Mouse (Mus musculus): ENCODE measurements around the gene Shd. TPM values are rescaled to one million over a fixed set of nuclear protein-coding genes. Genes with fewer than 3 reads are reported as not detected.

The Shd gene
- total and polyA plus RNA-seq, 3 experiments: 0.46 to 0.87 (median 0.47) TPM

DNA sequence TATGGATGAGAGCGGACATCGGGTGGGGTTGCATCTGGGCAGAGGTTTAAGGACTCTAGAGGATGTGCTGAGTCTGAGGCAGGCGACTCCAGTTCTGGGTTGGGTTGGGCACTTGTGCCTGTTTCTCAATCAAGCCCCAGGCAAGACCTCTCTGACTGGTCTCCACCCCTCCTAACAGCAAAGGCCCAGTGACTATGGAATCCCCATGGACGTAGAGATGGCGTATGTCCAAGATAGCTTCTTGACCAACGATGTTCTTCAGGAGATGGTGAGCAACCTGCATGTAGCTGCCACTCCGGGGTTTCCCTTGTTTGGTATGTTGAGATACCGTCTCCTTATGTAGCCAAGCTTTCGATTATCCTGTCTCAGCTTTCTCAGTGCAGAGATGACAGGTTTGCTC is 45.0 kb downstream of the Shd start:
- no peak for DNase-seq (ENCODE audit: extremely low read depth)
- Histone ChIP-seq H3K79me2 (replicated peaks; ENCODE audit: control insufficient read depth, extremely low read depth, insufficient read depth, poor library complexity, severe bottlenecking) (no peaks in the 10 kb centered on the region), H3K27me3 (replicated peaks) (no peaks in the 10 kb centered on the region), H3K9ac (ENCODE audit: insufficient read depth, low read depth) (no peak overlapping the region), H3K36me3 (replicated peaks in 1 of 2; ENCODE audit: control insufficient read depth in 1 of 2, insufficient read depth in 1 of 2, low read length in 1 of 2) (peaks cover 71 to 86% of the 10 kb centered on the region in 2 experiments), H3K4me2 (ENCODE audit: insufficient read depth, low read depth, poor library complexity, severe bottlenecking) (no peak overlapping the region), H3K4me3 (replicated peaks in 1 of 3; ENCODE audit: low read depth in 2 of 3, low read length in 2 of 3, poor library complexity in 1 of 3) (no peak overlapping the region), H3K9me3 (replicated peaks; ENCODE audit: low read length) (no peaks in the 10 kb centered on the region), H3K27ac (ENCODE audit: insufficient read depth, low read depth) (no peak overlapping the region), H3K4me1 (ENCODE audit: control insufficient read depth in 1 of 2, insufficient read depth in 2 of 2) (peaks cover 3 to 15% of the 10 kb centered on the region in 2 experiments)
- dilution Hi-C loops (cut with MboI; ENCODE audit: extremely low pct_ligation_motif_present, extremely low pct_unique_long_range_greater_than_20kb, low sequenced_read_pairs) (no loop called here), in situ Hi-C loops (cut with MboI; ENCODE audit: low pct_ligation_motif_present, low pct_unique_long_range_greater_than_20kb, low sequenced_read_pairs) (no loop called here)
- TF ChIP-seq ZKSCAN1 (IDR thresholded peaks at IDR 0.05; ENCODE audit: borderline replicate concordance, low read depth, low read length) (no peak), SIN3A (IDR thresholded peaks at IDR 0.05; ENCODE audit: low read length) (no peak), NRF1 (IDR thresholded peaks at IDR 0.05; ENCODE audit: low read depth, low read length) (no peak), CHD1 (IDR thresholded peaks at IDR 0.05; ENCODE audit: low read depth, low read length) (no peak), TBP (conservative IDR thresholded peaks at IDR 0.05; ENCODE audit: low read depth, low read length) (no peak), JUN (IDR thresholded peaks at IDR 0.05; ENCODE audit: insufficient read depth, low read depth, low read length) (no peak), BHLHE40 (IDR thresholded peaks at IDR 0.05; ENCODE audit: low read depth, low read length) (no peak), POLR2AphosphoS2 (IDR thresholded peaks at IDR 0.05; ENCODE audit: low read depth, low read length) (no peak), USF2 (conservative IDR thresholded peaks at IDR 0.05; ENCODE audit: low read depth, low read length) (no peak), E2F4 (IDR thresholded peaks at IDR 0.05; ENCODE audit: insufficient replicate concordance, low read depth, low read length) (no peak), POLR2A (IDR thresholded peaks at IDR 0.05; ENCODE audit: low read depth, low read length) (no peak), ZMIZ1 (IDR thresholded peaks at IDR 0.05; ENCODE audit: low read depth, low read length) (no peak), CHD2 (IDR thresholded peaks at IDR 0.05; ENCODE audit: low read length) (no peak), TCF12 (IDR thresholded peaks at IDR 0.05; ENCODE audit: low read depth, low read length) (no peak), USF1 (IDR thresholded peaks at IDR 0.05; ENCODE audit: low read depth, low read length) (no peak), MAZ (IDR thresholded peaks at IDR 0.05; ENCODE audit: low read depth, low read length) (no peak)

DNA sequence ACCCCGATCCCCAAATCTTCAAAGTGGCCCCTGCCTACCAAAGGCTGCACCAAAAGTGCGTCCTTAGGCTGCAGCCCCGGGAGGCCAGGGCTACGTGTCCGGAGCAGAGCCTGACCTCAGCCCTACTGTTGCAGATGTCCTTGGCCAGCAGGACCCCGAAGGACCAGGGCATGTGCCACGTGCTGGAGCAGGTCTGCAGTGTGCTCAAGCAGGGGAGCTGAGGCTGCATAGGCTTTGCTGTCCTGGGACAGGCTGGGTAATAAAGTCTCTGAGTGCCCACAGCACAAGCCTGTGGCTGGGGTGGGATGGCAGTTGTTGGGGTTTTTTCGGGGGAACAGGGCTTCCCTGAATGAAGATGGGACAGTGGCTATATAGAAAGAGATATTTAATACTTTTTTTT is 46.1 kb downstream of the Shd start:
- in situ Hi-C loops (cut with MboI; ENCODE audit: low pct_ligation_motif_present, low pct_unique_long_range_greater_than_20kb, low sequenced_read_pairs): no loop called here
- Histone ChIP-seq H3K4me1 (ENCODE audit: control insufficient read depth in 1 of 2, insufficient read depth in 2 of 2) (peaks cover under 1 to 19% of the 10 kb centered on the region in 2 experiments), H3K79me2 (replicated peaks; ENCODE audit: control insufficient read depth, extremely low read depth, insufficient read depth, poor library complexity, severe bottlenecking) (no peaks in the 10 kb centered on the region; the same call in 1 of the 2 replicates), H3K9ac (ENCODE audit: insufficient read depth, low read depth) (no peak overlapping the region), H3K4me2 (ENCODE audit: insufficient read depth, low read depth, poor library complexity, severe bottlenecking) (no peak overlapping the region), H3K27me3 (replicated peaks) (no peaks in the 10 kb centered on the region), H3K9me3 (replicated peaks; ENCODE audit: low read length) (no peaks in the 10 kb centered on the region), H3K4me3 (replicated peaks in 1 of 3; ENCODE audit: low read depth in 2 of 3, low read length in 2 of 3, poor library complexity in 1 of 3) (no peak overlapping the region), H3K27ac (ENCODE audit: insufficient read depth, low read depth) (no peak overlapping the region), H3K36me3 (replicated peaks in 1 of 2; ENCODE audit: control insufficient read depth in 1 of 2, insufficient read depth in 1 of 2, low read length in 1 of 2) (peaks cover 69 to 85% of the 10 kb centered on the region in 2 experiments)
- dilution Hi-C loops (cut with MboI; ENCODE audit: extremely low pct_ligation_motif_present, extremely low pct_unique_long_range_greater_than_20kb, low sequenced_read_pairs): no loop called here
- TF ChIP-seq ZNF384 (IDR thresholded peaks at IDR 0.05; ENCODE audit: low read depth, low read length) (no peak), ETS1 (conservative IDR thresholded peaks at IDR 0.05; ENCODE audit: low read depth, low read length) (no peak), ZMIZ1 (IDR thresholded peaks at IDR 0.05; ENCODE audit: low read depth, low read length) (no peak), BHLHE40 (IDR thresholded peaks at IDR 0.05; ENCODE audit: low read depth, low read length) (no peak), MAZ (IDR thresholded peaks at IDR 0.05; ENCODE audit: low read depth, low read length) (no peak), MAFK (IDR thresholded peaks at IDR 0.05; ENCODE audit: insufficient replicate concordance, low read length) (no peak), POLR2A (IDR thresholded peaks at IDR 0.05; ENCODE audit: low read depth, low read length) (no peak), JUND (conservative IDR thresholded peaks at IDR 0.05; ENCODE audit: low read depth, low read length) (no peak)
- no peak for DNase-seq (ENCODE audit: extremely low read depth)
